Mouse (Mus musculus) mouse trophoblast stem cell (cell line): Measurements from ENCODE around the gene Neb.

Source experiments
- in situ Hi-C, 2 experiments: fragments of 300-500 bp; cut with MseI, MboI; formaldehyde crosslinking; loops; 2 replicates in 1 of 2; 3 replicates in 1 of 2; pipeline ENCODE4 v1.15.1; 2025

The Neb gene

GRCm38 (mm10) chr2:52374706-52375105 lies 3.6 kb downstream of the Neb start:
- in situ Hi-C loops: no loop called here

- in situ Hi-C loops: no loop called here
Measured at GRCm38 (mm10) chr2:52372480-52372879, 5.8 kb downstream of the Neb start.

- in situ Hi-C loops: no loop called here
Measured at GRCm38 (mm10) chr2:52372080-52372479, 6.2 kb downstream of the Neb start.

- in situ Hi-C loops: no loop called here
Measured at GRCm38 (mm10) chr2:52371066-52371465, 7.2 kb downstream of the Neb start.

GRCm38 (mm10) chr2:52369622-52370021 lies 8.7 kb downstream of the Neb start:
- in situ Hi-C loops: no loop called here

GRCm38 (mm10) chr2:52367665-52368064 lies 10.6 kb downstream of the Neb start:
- in situ Hi-C loops: no loop called here

- in situ Hi-C loops: no loop called here
Measured at GRCm38 (mm10) chr2:52367248-52367647, 11.0 kb downstream of the Neb start.

- in situ Hi-C loops: no loop called here
Measured at GRCm38 (mm10) chr2:52361086-52361485, 17.2 kb downstream of the Neb start.

GRCm38 (mm10) chr2:52359722-52360121 lies 18.6 kb downstream of the Neb start:
- in situ Hi-C loops: no loop called here

- in situ Hi-C loops: no loop called here
Measured at GRCm38 (mm10) chr2:52358156-52358555, 20.1 kb downstream of the Neb start.

GRCm38 (mm10) chr2:52351029-52351428 lies 27.2 kb downstream of the Neb start:
- in situ Hi-C loops: no loop called here

GRCm38 (mm10) chr2:52340990-52341389 lies 37.3 kb downstream of the Neb start:
- in situ Hi-C loops: no loop called here

GRCm38 (mm10) chr2:52335556-52335955 lies 42.7 kb downstream of the Neb start:
- in situ Hi-C loops: no loop called here

- in situ Hi-C loops: no loop called here
Measured at GRCm38 (mm10) chr2:52335087-52335486, 43.2 kb downstream of the Neb start.

GRCm38 (mm10) chr2:52333535-52333934 lies 44.7 kb downstream of the Neb start:
- in situ Hi-C loops: no loop called here

GRCm38 (mm10) chr2:52331761-52332160 lies 46.5 kb downstream of the Neb start:
- in situ Hi-C loops: no loop called here

- in situ Hi-C loops: no loop called here
Measured at GRCm38 (mm10) chr2:52327244-52327815, 50.9 kb downstream of the Neb start.

- in situ Hi-C loops: no loop called here
Measured at GRCm38 (mm10) chr2:52321866-52322265, 56.4 kb downstream of the Neb start.

- in situ Hi-C loops: no loop called here
Measured at GRCm38 (mm10) chr2:52320175-52320574, 58.1 kb downstream of the Neb start.

GRCm38 (mm10) chr2:52319020-52319567 lies 59.2 kb downstream of the Neb start:
- in situ Hi-C loops: no loop called here

GRCm38 (mm10) chr2:52317471-52317870 lies 60.8 kb downstream of the Neb start:
- in situ Hi-C loops: no loop called here

- in situ Hi-C loops: no loop called here
Measured at GRCm38 (mm10) chr2:52315737-52316136, 62.5 kb downstream of the Neb start.

GRCm38 (mm10) chr2:52314922-52315730 lies 63.1 kb downstream of the Neb start:
- in situ Hi-C loops: no loop called here
